12 mouse cellular contexts compared by ENCODE assay signal in the genomic region with DNA sequence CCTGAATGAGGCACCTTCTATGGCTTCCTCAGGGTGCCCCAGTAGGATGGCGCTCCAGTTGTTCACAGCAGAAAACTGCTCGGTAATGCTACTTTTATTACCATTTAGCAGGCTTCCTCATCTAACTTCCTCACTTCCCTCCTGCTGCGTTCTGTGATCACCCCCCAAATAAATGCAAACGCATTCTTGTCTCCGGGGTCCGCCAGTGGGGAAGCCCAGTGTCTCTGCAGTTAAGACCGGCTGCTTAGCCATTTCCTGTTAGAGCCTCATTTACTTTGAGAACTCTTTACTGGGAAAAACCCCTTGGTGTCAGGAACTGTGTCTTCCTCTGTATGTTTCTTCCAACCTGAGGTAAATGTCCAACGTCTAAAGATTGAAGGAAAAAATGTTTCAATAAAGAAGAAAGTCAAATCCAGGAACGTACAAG. TPM values are rescaled to one million over a fixed set of nuclear protein-coding genes. Genes with fewer than 3 reads are reported as not detected.
A peak's percentile ranks its signal among the peaks of the same experiment; 100 is the strongest.
DNase-seq lines count a peak whose midpoint lies in the region; ATAC-seq lines count a peak whose summit lies in the region.
"Had no signal": no experiment of that assay in that cellular context is flagged by ENCODE, and none has a peak within 500 bp of the region (broad histone marks: within the 10 kb centered on the region; RNA-seq: fewer than 3 reads in every experiment).

No protein-coding gene starts in this region.

- no peak for ATAC-seq in kidney, embryonic 16.5 days (ENCODE audit: low FRiP score, low TSS enrichment)
- peak; percentile 45 for ATAC-seq in megakaryocyte, adult 5-6 weeks (ENCODE audit: poor library complexity, severe bottlenecking)
- no peak for ATAC-seq in midbrain, embryonic 16.5 days
- ATAC-seq: midbrain, embryonic 15.5 days had no signal

- H3K9me3 ChIP-seq in kidney, embryonic 16.5 days (ENCODE audit: low read length) = no peaks in the 10 kb centered on the region
- H3K9me3 ChIP-seq in midbrain, embryonic 16.5 days (replicated peaks; ENCODE audit: control insufficient read depth, low read length, poor library complexity, severe bottlenecking) = no peaks in the 10 kb centered on the region
- H3K9me3 ChIP-seq: hindbrain, embryonic 15.5 days; midbrain, embryonic 15.5 days had no signal

- H3K4me1 ChIP-seq in kidney, embryonic 16.5 days (ENCODE audit: insufficient read depth, low read length) = 0 out of 2 replicates have a peak, but pooled peaks cover 6% of the 10 kb centered on the region
- no peaks in the 10 kb centered on the region for H3K4me1 ChIP-seq in midbrain, embryonic 16.5 days (ENCODE audit: control insufficient read depth, insufficient read depth, low read length)
- H3K4me1 ChIP-seq: midbrain, embryonic 15.5 days had no signal

- peak overlapping the region; percentile 34 for H3K4me2 ChIP-seq in kidney, embryonic 16.5 days (replicated peaks; ENCODE audit: low read depth, low read length)
- H3K4me2 ChIP-seq in midbrain, embryonic 16.5 days (ENCODE audit: low read length) = no peak overlapping the region
- H3K4me2 ChIP-seq: hindbrain, embryonic 15.5 days; midbrain, embryonic 15.5 days had no signal

- peak; percentile 7 for DNase-seq in embryo, embryonic 11 days
- DNase-seq in embryo, embryonic 10.5 days (ENCODE audit: low spot score) = no peak
- no peak for DNase-seq in kidney, postnatal 14 days
- peak; percentile 77 for DNase-seq in ZHBTc4 (ENCODE audit: low read depth, low spot score)
- no peak for DNase-seq in c-Kit-positive CD71-positive TER-119-positive erythroid progenitor cells, embryonic 14.5 days (ENCODE audit: low spot score)
- DNase-seq: cerebellum, adult 9-11 months had no signal

- H3K27me3 ChIP-seq in kidney, embryonic 16.5 days (ENCODE audit: insufficient read depth, low read length) = no peaks in the 10 kb centered on the region
- no peaks in the 10 kb centered on the region for H3K27me3 ChIP-seq in midbrain, embryonic 16.5 days (ENCODE audit: control insufficient read depth, insufficient read depth, low read depth, low read length)
- H3K27me3 ChIP-seq: hindbrain, embryonic 15.5 days; midbrain, embryonic 15.5 days had no signal

- H3K9ac ChIP-seq in kidney, embryonic 16.5 days (replicated peaks; ENCODE audit: low read length) = no peak overlapping the region
- H3K9ac ChIP-seq in midbrain, embryonic 16.5 days (ENCODE audit: low read depth, low read length) = no peak overlapping the region
- H3K9ac ChIP-seq: hindbrain, embryonic 15.5 days; liver, embryonic 14.5 days; midbrain, embryonic 15.5 days had no signal

- H3K4me3 ChIP-seq in kidney, embryonic 16.5 days (ENCODE audit: low read length) = no peak overlapping the region
- H3K4me3 ChIP-seq in midbrain, embryonic 16.5 days (ENCODE audit: low read depth, low read length) = no peak overlapping the region
- H3K4me3 ChIP-seq: hindbrain, embryonic 15.5 days; midbrain, embryonic 15.5 days had no signal

- H3K27ac ChIP-seq in kidney, embryonic 16.5 days (ENCODE audit: low read length) = no peak overlapping the region
- H3K27ac ChIP-seq in midbrain, embryonic 16.5 days (ENCODE audit: low read length) = no peak overlapping the region
- H3K27ac ChIP-seq: hindbrain, embryonic 15.5 days; liver, embryonic 14.5 days; midbrain, embryonic 15.5 days had no signal

- H3K36me3 ChIP-seq in kidney, embryonic 16.5 days (ENCODE audit: insufficient read depth, low read length) = no peaks in the 10 kb centered on the region
- H3K36me3 ChIP-seq in midbrain, embryonic 16.5 days (ENCODE audit: control insufficient read depth, insufficient read depth, low read length) = no peaks in the 10 kb centered on the region
- H3K36me3 ChIP-seq: hindbrain, embryonic 15.5 days; midbrain, embryonic 15.5 days had no signal

- WGBS in kidney, embryonic 16.5 days = 15% methylated on average over 9 of the region's 9 CpGs
- WGBS in midbrain, embryonic 16.5 days = 33% methylated on average over 9 of the region's 9 CpGs

RNA-seq across cellular contexts. Expression of a gene that starts 50.2 kb away (rescaled TPM):
- 58.6 and 69.5 TPM in 2 replicates for polyA plus RNA-seq in kidney, embryonic 16.5 days (2015; fragmentation: Nextera tagmentation; extraction: Ambion mirVana)
- total RNA-seq in megakaryocyte, adult 5-6 weeks (2015) = 13.8 and 16.5 TPM in 2 replicates
- 14.6 and 19.4 TPM in 2 replicates for total RNA-seq in megakaryocyte, adult 5-6 weeks (2017)
- polyA plus RNA-seq in midbrain, embryonic 16.5 days (2015; fragmentation: Nextera tagmentation; extraction: Ambion mirVana) = 14.7 and 17.9 TPM in 2 replicates

Comparison
In these comparisons a context has a peak if more than half of its experiments do, and no peak if none do; other contexts are left out.
1. DNase-seq: peak in embryo, embryonic 11 days (single experiment) and ZHBTc4 (single experiment); none in embryo, embryonic 10.5 days (single experiment), kidney, postnatal 14 days (single experiment) and c-Kit-positive CD71-positive TER-119-positive erythroid progenitor cells, embryonic 14.5 days (single experiment).